Mouse (Mus musculus) cerebellum, adult 11-12 months (tissue): Measurements from ENCODE around the gene Ugt1a9.

ENCODE experiments used
- DNase-seq: peaks from one replicate; pipeline ENCODE4 v3.0.0; 2022

Gene Ugt1a9

GRCm38 (mm10) chr1:88186325-88186935, 115.8 kb downstream of the Ugt1a9 start:
- DNase-seq: no peak

GRCm38 (mm10) chr1:88192136-88192535, 121.5 kb downstream of the Ugt1a9 start:
- no peak for DNase-seq

GRCm38 (mm10) chr1:88195687-88196086, 125.1 kb downstream of the Ugt1a9 start:
- DNase-seq: no peak

GRCm38 (mm10) chr1:88197443-88197842, 126.8 kb downstream of the Ugt1a9 start:
- DNase-seq: no peak

DNA sequence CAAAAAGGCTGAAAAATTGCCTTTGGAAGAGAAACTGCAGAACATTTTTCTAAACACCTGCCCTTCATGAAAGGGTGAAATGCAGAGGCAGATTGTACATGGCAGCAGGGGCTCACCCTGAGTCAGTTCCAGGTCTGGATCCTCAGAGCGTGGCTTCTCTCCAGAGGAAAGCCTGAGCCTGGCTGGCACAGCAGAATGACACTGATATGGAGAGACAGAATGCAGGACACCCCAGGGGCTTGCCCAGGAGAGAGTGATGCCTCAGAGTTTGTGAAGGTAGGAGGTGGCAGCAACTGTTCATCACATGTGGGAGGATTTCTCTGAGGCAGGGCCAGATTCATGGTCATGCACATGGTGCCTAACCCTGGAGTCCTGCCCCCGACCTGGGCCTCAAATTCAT, 129.4 kb downstream of the Ugt1a9 start:
- peak; percentile 57 for DNase-seq

DNA sequence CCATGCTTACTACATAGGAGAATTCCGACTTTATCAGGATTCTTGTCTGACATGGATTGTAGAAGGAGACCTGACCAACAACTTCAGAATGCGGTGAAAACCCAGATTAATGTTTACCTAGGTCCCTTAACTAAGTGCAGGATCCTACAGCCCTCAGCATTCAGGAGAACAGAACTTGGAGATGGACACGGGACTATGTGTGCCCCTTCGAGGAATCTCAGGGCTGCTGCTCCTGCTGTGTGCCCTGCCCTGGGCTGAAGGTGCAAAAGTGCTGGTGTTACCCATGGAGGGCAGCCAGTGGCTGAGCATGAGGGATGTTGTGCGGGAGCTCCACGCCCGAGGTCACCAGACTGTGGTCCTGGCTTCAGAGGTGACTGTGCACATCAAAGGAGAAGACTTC, 129.9 kb downstream of the Ugt1a9 start, which contains the start of gene Ugt1a2:
Gene Ugt1a2, plus strand, starts transcription at position 146 of the 400 bp plus-strand sequence.
- DNase-seq: no peak

DNA sequence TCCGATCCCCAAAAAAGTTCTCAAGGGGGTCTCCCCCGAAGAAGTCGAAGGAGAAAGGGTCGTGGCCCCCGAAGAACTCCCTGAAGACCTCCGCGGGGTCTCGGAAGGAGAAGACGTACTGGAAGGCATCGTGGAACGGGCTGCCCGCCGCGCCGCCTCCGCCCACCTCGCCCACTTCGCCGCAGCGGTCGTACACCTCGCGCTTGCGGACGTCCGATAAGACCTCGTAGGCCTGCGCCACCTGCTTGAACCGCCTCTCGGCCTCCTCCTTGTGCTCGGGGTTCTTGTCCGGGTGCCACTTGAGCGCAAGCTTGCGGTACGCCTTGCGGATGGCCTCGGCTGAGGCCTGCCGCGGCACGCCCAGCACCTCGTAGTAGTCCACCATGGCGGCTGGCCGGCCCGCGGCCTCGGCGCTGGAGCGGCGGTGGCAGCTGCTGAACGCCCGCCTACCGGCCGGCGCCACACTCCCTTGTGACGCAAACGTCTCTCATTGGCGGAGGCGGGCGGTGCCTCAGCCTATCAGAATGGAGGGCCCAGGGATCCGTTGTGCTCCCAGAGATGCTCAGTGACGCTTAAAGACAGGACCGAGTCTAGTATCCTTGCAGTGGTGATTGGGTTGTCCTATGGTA, 134.8 kb downstream of the Ugt1a9 start, which contains the start of gene Dnajb3:
Gene Dnajb3, minus strand, starts transcription at position 489 of the 629 bp plus-strand sequence.
- DNase-seq: peak; percentile 88

GRCm38 (mm10) chr1:88206843-88207479, 136.4 kb downstream of the Ugt1a9 start:
- no peak for DNase-seq

DNA sequence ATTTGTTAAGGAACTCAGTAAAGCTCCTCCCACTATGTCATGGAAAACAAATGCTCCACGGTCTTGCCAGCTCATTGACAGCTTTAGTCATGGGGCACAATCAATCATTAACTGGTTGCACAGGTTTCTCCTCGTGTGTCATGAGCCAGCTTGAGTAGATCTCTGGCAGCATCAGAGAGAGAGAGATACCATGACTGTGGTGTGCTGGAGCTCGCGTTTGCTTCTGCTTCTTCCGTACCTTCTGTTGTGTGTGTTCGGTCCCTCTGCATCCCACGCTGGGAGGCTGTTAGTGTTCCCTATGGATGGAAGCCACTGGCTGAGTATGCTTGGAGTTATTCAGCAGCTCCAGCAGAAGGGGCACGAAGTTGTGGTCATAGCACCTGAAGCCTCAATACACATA, 141.2 kb downstream of the Ugt1a9 start, which contains the start of gene Ugt1a1:
Gene Ugt1a1, plus strand, starts transcription at position 148 of the 400 bp plus-strand sequence.
- DNase-seq: no peak

- no peak for DNase-seq
Observed at GRCm38 (mm10) chr1:88212341-88213045, 141.9 kb downstream of the Ugt1a9 start.

GRCm38 (mm10) chr1:88213061-88213460, 142.5 kb downstream of the Ugt1a9 start:
- no peak for DNase-seq

GRCm38 (mm10) chr1:88213766-88214461, 143.3 kb downstream of the Ugt1a9 start:
- no peak for DNase-seq

DNA sequence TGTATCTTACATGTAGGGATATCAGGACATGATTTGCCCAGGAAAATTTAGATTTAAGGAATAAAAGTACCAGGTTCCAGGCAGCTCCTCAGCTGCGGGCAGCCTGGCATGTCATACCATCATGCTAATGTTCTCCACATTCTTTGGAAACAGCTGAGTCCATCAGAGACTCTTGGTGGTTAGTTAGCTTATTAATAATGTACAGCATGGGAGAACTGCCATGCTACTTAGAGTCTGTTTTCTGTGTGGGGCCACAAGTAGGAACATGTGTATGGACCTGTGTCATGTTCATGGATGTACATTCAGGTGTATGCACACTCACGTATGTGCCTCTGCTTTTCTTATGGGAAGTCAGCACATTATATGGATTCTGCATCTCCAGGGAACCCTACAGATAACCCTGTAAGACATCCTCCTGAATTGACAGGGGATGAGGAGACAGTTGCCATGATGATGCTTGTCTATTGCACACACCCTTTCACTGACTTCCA, 143.9 kb downstream of the Ugt1a9 start:
- no peak for DNase-seq

DNA sequence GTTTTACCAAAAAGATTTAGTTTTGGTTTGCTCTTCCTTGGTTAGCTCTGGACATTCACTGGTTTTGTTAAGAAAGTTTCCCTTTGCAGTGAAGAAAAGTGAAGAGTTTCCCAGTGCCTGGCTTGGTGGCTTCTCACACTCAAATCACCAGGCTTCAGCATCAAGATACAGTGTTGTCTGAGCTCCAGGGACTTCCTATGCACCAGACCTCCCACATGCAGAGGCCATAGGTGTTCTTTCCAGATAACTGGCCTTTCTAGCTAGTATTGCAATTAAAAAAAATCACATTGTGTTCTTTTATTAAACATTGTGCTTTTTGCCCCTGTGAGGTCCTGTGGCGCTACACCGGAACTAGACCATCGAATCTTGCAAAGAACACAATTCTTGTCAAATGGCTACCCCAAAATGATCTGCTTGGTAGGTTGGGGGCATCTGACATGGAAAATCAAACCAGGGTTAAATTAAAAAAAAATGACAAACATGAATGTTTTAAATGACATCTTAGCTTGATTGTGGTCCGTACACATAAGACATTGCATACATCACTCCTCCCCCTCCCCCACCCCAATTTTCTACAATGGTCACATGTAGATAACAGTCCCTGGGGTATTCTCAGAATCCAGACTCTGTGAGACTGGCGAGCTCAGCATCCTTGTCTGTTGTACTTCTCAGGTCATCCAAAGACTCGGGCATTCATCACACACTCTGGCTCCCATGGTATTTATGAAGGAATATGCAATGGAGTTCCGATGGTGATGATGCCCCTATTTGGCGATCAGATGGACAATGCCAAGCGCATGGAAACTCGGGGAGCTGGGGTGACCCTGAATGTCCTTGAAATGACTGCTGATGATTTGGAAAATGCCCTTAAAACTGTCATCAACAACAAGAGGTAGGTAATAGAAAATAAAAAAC, 145.1 kb downstream of the Ugt1a9 start:
- no peak for DNase-seq

GRCm38 (mm10) chr1:88216551-88216950, 146.0 kb downstream of the Ugt1a9 start:
- DNase-seq: no peak

DNA sequence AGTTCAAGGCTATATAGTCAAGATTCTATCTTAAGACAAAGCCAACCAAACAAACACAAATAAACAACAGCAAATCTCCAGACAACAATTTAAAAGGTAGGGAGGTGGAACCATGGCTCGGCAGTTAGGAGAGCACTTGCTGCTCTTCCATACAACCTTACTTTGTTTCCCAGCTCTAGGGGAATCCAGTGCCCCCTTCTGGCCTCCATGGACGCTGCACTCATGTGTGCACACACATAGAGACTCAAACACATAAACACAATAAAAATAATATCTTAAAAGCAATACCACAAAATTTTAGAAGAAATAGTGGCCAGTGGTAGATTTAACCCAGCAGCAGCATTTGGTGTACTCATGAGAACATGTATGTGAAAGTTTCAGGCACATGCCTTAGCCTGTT, 146.5 kb downstream of the Ugt1a9 start:
- no peak for DNase-seq

DNA sequence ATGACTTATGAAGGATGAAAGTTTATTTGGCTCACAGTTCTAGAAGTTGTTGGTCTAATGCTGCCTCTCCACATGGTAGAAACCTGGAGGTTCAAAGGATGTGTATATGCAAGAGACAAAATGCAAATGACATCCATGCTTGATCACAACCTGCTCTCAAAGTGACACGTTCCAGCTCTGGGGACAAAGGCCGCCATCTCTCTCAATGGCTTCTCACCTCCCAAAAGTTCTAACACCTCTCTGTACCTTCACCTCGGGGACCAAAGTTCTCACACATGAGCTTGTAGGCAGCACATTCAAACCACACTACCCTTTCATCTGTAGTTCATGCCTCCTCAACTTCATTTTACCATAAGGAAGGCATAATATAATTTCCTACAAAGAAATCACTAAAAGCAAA, 147.0 kb downstream of the Ugt1a9 start:
- no peak for DNase-seq

DNA sequence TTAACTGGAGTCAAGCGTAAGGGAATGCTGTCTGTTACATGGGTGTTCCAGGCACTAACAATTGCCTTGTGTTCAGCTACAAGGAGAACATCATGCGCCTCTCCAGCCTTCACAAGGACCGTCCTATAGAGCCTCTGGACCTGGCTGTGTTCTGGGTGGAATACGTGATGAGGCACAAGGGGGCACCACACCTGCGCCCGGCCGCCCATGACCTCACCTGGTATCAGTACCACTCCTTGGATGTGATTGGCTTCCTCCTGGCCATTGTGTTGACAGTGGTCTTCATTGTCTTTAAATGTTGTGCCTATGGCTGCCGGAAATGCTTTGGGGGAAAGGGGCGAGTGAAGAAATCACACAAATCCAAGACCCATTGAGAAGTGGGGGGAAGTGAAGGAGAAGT, 147.5 kb downstream of the Ugt1a9 start:
- DNase-seq: no peak

- DNase-seq: no peak
Observed at GRCm38 (mm10) chr1:88218591-88218990, 148.0 kb downstream of the Ugt1a9 start.

DNA sequence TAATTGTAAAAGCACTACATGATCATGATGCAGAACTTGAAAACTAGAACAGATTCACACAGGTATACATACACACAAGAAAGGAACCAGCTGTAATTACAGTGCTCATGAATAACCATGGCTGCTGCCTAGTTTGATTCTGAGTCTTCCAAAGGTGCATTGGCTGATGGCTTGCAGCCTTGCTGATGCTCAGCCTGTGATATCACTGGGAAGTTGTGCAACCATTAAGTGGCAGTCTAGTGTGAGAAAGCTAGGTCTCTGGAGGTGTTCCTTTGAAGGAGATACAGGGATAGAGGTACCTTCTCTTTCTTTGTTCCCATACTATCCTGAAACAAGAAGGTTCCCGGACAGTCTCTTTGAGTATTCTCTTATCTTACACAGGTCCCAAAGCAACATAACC, 148.5 kb downstream of the Ugt1a9 start:
- DNase-seq: no peak

DNA sequence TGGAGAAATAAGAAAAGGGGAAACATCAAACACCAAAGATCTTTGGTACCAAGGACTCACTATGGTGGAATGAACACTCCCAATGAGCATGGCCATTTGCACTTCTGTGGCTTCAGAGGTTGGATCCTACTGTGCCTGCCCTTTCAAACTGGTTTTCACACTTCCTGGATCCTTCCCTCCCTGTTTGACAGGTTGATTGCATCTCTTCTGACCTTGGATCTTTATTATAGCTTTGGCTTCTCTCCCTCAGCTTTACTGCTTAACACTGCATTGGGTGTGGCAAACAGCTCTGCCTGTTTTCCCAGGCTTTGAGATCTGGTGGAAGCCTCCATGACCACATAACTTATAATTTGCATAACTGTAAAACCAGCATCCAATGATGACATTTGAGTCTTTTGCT, 149.7 kb downstream of the Ugt1a9 start:
- no peak for DNase-seq

- DNase-seq: no peak
Observed at GRCm38 (mm10) chr1:88222216-88222615, 151.6 kb downstream of the Ugt1a9 start.
